Mouse (Mus musculus) lung, adult 2 months (tissue): ENCODE results near the gene Gabrp. TPM values are rescaled to one million over a fixed set of nuclear protein-coding genes. Genes with fewer than 3 reads are reported as not detected.

Experiments
- DNase-seq: peaks from one replicate; pipeline ENCODE4 v3.0.0; 2022
- H3K4me1 ChIP-seq: fragments of 200-500 bp; 2 replicates; pipeline ENCODE4 v1.6.1; 2011; ENCODE audit warnings: low read length; ENCODE audit not compliant: control insufficient read depth, insufficient read depth
- H3K4me3 ChIP-seq: fragments of 200-500 bp; replicated peaks from 2 replicates; pipeline ENCODE3; 2011; ENCODE audit warnings: low read depth, mild to moderate bottlenecking, control low read depth, low read length; ENCODE audit errors: extremely low read depth
- CTCF ChIP-seq: fragments of 200-500 bp; IDR thresholded peaks from 2 replicates; pipeline ENCODE4 v1.5.1; 2011; ENCODE audit warnings: mild to moderate bottlenecking, low read length, control low read depth; ENCODE audit not compliant: insufficient read depth
- POLR2A ChIP-seq: fragments of 200-500 bp; IDR thresholded peaks from 2 replicates; pipeline ENCODE4 v1.6.1; 2011; ENCODE audit warnings: low read depth, mild to moderate bottlenecking, control low read depth, low read length, borderline replicate concordance; ENCODE audit errors: extremely low read depth
- WGBS: fragments of 180-500 bp; shearing (Covaris S2); methylation state at CpG from one replicate; pipeline ENCODE4 v1.1.7; 2018; 5-methylcytosine and 5-hydroxymethylcytosine counted together
- polyA plus RNA-seq: library from polyadenylated mRNA; depleted of rRNA; stranded (reverse); fragments of >200 nt; gene quantifications from 2 replicates; pipeline ENCODE4 v1.2.3, GENCODE M21; 2012; rRNA removed

Gene Gabrp
- 28.2 and 43.7 TPM in 2 replicates for polyA plus RNA-seq

DNA sequence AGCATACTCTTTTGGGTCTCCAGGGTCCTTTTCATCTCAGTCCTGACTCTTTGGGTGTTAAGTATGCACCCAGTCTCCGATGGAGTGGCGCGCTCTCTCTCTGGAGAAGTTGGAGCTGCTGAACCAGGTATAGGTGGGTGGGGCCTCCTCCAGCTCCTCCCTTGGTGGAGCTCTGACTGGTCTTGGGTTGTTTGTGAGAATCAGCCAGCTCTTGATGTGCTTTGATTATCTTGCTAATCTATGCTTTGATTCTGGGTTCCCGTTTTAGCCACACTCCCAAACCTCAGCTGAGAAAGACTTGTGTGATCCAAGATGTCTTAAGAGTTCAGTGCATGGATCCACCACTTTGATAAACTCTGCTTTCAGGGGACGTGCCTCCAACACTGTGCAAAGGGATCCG, at the start of gene Gabrp:
Gabrp (minus strand) TSS at position 101 of the 400 bp plus-strand sequence.
- peaks cover 3% of the 10 kb centered on the region; the same call in 1 of the 2 replicates for H3K4me1 ChIP-seq
- H3K4me3 ChIP-seq: peak within 1 kb of the TSS; percentile 19
- TF ChIP-seq CTCF (no peak), POLR2A (no peak)
- 48% methylated on average over 6 of the region's 6 CpGs for WGBS
- DNase-seq: peak; percentile 15

DNA sequence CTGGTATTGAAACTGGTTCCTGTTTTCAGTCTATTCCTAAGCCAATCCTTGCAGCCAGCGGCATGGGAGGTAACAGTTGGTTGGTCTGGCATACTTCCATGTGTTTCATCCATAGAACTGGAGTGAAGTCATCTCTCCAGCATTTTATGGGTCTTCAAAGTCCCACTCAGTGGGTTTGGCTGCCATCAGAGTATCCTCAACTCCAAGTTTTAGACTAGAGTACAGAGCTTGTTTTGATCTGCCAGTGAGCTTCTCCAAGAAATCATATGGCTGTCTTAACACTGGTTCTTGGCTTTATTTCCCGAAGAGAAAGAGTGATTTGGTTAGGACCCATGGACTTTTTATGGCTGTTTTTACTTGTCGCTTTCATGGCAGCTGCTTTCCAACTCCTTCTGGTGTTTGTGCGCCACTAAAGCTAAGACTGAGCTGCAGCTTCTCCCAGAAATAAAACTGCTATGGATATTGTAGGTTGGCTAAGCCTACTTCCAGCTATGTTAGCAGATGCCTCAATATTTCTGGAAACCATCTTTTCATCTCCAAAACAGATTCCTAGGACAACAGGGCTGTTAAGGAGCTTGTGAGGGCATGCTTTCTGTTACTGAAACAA, 48.5 kb upstream of the Gabrp start:
- WGBS: 79% methylated on average over 4 of the region's 4 CpGs
- TF ChIP-seq POLR2A: no peak
- TF ChIP-seq CTCF: no peak
- no peak overlapping the region for H3K4me3 ChIP-seq
- H3K4me1 ChIP-seq: no peaks in the 10 kb centered on the region
- DNase-seq: no peak

DNA sequence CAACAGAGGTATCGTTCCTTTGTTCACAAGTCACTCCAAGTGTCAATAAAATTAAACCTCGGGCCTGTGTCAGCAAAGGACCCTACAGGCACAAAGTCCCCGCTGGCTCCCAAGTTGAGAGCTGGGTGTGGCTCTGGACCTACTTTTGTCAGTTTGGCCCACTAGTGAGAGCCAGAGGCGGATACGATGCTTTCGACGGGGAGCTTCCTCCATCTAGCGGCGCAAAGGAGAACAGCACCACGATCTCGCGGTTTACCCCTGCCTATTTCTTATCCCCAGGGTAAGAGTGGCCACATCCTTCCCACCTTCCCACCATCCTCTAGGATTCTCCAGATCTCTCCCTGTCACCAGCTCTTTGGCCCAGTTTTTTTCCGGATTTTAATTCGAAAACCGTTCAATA, 35.5 kb upstream of the Gabrp start:
- peak; percentile 68 for DNase-seq
- WGBS: 6% methylated on average over 15 of the region's 15 CpGs
- H3K4me3 ChIP-seq: no peak overlapping the region
- no peaks in the 10 kb centered on the region for H3K4me1 ChIP-seq
- TF ChIP-seq CTCF (peak; percentile 97), POLR2A (no peak)

DNA sequence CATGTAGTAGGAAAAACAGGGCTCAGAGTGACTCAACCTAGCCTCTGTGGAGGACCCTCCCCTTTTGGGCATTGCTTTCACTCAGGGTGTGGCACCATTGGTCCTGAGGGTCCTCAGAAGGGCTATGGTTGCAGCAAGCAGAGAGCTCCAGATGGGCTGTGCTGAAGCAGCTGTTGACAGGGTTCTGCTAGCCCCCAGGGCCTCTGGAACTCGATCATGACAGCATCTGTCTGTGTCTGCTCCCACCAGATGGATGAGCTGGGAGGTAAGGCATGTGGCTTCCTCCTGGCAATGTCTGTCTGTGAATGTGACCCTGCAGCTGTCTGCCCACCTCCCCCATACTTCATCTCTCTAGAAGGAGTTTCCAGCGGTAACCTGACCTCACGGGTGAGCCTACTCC, 29.0 kb upstream of the Gabrp start:
- no peak overlapping the region for H3K4me3 ChIP-seq
- 31% methylated on average over 3 of the region's 3 CpGs for WGBS
- H3K4me1 ChIP-seq: no peaks in the 10 kb centered on the region
- no peak for DNase-seq
- no peak for TF ChIP-seq POLR2A
- TF ChIP-seq CTCF: no peak

DNA sequence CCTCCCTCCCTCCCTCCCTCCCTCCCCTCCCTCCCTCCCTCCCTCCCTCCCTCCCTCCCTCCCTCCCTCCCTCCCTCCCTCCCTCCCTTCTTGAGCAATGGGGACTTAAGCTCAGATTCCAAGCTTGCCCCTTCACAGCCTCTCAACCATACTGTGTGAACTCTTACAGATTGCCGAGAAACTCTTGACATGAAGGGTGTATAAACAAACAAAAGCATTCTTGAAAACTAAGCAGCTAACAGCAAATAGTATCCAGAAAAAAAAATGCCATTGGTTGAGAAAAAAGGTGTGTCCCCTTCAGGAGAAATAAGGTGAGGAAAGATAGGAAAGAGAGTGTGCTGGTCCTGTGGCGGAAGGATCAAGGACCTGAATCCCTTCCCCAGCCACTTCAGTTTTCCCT, 24.4 kb upstream of the Gabrp start:
- TF ChIP-seq CTCF: no peak
- no peak for TF ChIP-seq POLR2A
- Histone ChIP-seq H3K4me1 (no peaks in the 10 kb centered on the region; the same call in 1 of the 2 replicates), H3K4me3 (no peak overlapping the region)
- WGBS: 49% methylated on average over 2 of the region's 2 CpGs
- no peak for DNase-seq

DNA sequence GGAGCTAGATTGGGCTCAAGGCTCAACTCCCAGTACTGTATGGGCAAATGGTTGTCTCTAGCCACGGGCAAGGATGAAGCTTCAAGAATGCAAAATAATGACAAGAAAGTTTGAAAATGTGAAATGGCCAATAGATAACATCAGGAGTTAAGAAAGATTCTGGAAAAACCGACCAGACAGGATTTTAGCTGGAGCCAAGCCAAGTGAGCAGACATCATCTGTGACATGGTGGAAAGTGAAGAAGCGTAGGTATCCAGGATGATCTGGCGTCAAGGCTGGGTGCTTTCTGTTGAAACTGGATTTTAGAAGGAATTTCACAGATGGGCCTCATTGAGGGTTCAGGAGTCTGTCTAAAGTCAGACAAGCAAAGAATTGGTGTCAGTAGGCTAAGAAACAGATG, 20.2 kb upstream of the Gabrp start, which contains the start of gene D130052B06Rik:
D130052B06Rik (plus strand) TSS at position 317 of the 400 bp plus-strand sequence.
- peak; percentile 1 for DNase-seq
- no peak within 1 kb of the TSS for H3K4me3 ChIP-seq
- 62% methylated on average over 4 of the region's 4 CpGs for WGBS
- TF ChIP-seq CTCF (no peak), POLR2A (no peak)
- no peaks in the 10 kb centered on the region; the same call in 1 of the 2 replicates for H3K4me1 ChIP-seq

DNA sequence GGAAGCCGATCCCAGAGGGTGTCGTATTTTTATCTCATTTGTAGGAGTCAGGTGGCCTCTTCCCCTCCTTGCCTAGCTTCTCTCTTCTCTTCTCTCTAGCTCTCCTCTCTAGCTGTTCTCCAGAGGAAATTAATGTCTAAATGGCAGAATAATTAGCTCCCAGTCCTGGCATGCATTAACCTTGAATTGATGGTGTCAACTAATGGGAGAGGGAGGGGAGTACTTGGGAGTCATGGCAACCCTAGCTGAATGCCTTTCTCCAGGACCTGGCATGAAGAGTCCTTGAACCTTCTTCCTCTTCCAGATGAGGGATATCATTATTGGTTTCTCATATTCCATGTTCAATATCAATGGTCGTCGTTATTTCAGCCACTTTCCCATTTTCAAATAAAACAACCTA, 17.9 kb upstream of the Gabrp start:
- Histone ChIP-seq H3K4me3 (no peak overlapping the region), H3K4me1 (no peaks in the 10 kb centered on the region; the same call in 1 of the 2 replicates)
- DNase-seq: no peak
- TF ChIP-seq POLR2A: no peak
- no peak for TF ChIP-seq CTCF
- 87% methylated on average over 4 of the region's 4 CpGs for WGBS

DNA sequence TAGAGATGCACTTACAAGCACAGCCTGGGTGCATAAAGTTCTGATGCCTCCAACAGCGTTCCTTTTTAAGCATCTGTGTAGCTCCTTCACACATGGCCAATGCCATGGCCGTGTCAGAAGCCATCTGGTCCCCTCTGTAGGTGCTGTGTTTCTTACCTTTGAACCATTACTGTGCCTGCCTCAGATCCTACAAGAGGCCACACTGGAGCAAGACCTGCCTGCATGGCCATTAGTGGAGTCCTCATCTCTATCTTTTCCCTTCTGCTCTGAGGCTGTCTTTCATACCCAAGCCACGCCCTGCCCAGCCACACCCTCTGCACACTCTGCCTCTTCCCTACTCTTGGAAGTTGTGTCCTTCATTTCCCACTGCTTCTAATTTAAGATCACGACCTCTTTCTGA, 14.1 kb upstream of the Gabrp start:
- H3K4me1 ChIP-seq: no peaks in the 10 kb centered on the region
- WGBS: 72% methylated on average over 4 of the region's 4 CpGs
- no peak for DNase-seq
- TF ChIP-seq POLR2A: no peak
- TF ChIP-seq CTCF: no peak
- H3K4me3 ChIP-seq: no peak overlapping the region

DNA sequence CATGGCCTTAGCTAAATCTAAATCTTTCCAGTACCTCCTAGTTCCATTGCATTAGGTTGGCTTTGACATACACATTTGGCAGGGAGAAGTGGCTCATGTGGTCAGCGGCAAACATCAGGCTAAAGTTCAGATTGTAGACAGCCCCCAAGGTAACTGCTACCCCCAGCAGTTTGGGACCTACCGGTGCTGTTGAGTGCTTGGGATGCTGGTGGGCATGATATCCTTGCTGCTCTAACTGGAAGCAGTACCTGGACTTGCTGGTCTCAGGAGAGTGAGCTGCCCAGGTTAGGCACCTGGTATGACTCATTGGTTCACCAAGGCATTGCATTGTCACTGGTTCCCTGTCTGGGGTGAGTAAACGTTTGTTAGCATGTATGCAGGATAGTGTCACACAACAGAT, 12.0 kb upstream of the Gabrp start:
- Histone ChIP-seq H3K4me3 (no peak overlapping the region), H3K4me1 (no peaks in the 10 kb centered on the region)
- DNase-seq: no peak
- 84% methylated on average over 3 of the region's 3 CpGs for WGBS
- TF ChIP-seq CTCF (no peak), POLR2A (no peak)

DNA sequence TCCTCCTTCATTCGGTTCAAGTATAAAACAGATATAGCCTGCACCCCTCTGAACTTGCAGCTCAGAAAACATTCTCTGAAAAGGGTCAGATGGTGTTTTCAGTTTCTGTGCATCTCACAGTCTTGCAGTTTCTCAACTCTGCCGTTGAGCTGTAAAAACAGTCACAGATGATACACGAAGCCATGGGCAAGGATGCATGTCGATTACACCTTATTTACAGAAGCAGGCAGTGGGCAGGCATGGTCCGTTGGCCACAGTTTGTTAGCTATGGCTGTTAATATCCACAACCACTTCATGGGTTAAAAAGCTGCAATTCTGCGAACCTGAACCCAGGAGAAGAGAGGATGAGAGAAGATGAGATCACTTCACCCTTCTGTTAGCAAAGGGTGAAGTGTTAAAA, 7.9 kb upstream of the Gabrp start:
- no peak for DNase-seq
- no peak for TF ChIP-seq CTCF
- TF ChIP-seq POLR2A: no peak
- no peaks in the 10 kb centered on the region for H3K4me1 ChIP-seq
- no peak overlapping the region for H3K4me3 ChIP-seq
- WGBS: 62% methylated on average over 6 of the region's 6 CpGs

DNA sequence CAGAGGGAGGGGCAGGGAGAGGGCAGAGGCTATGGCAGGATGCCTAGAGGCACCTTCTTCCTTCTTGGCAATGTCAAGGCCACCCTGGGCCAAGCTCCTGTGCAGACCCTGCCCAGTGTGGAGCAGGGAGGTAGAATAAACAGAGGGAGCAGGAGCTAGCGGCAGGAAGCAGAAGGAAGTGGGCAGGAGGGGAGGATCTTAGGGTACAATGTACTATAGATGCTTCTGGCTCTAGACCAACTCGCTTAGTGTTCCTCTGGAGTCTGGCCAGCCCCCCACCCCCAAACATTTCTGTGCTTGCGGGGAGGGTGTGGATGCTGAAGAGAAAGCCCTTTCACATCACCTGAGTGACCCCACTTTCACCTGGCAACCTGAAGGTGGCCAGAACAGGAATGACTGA, 862 bp upstream of the Gabrp start:
- WGBS: 14% methylated on average over 3 of the region's 3 CpGs
- Histone ChIP-seq H3K4me1 (peaks cover 3% of the 10 kb centered on the region; the same call in 1 of the 2 replicates), H3K4me3 (no peak overlapping the region)
- peak; percentile 18 for DNase-seq
- TF ChIP-seq POLR2A (no peak), CTCF (no peak)
